Mouse (Mus musculus) kidney, embryonic 16.5 days (tissue): ENCODE results near the gene Ugt1a5. TPM values are rescaled to one million over a fixed set of nuclear protein-coding genes. Genes with fewer than 3 reads are reported as not detected.
"Not testable (repeated sequence)": the region's sequence is repeated elsewhere in the genome, so short reads cannot be mapped to it uniquely, and the experiment has no call there.

Experiments
- ATAC-seq: fragments of 200-750 bp; cut with Nextera tagmentation; 2 replicates; pipeline ENCODE4 v1.8.0; 2017; ENCODE audit warnings: moderate TSS enrichment; ENCODE audit not compliant: low FRiP score, low TSS enrichment
- H3K27ac ChIP-seq: fragments of 300-500 bp; sonication (generic); 2 replicates; pipeline ENCODE4 v1.5.1; 2014; ENCODE audit warnings: low read length
- H3K27me3 ChIP-seq: fragments of 300-500 bp; sonication (generic); 2 replicates; pipeline ENCODE4 v1.6.1; 2014; ENCODE audit warnings: low read length, control low read depth, mixed read lengths; ENCODE audit not compliant: insufficient read depth
- H3K36me3 ChIP-seq: fragments of 300-500 bp; sonication (generic); 2 replicates; pipeline ENCODE4 v1.6.1; 2014; ENCODE audit warnings: low read length, control low read depth, mixed read lengths; ENCODE audit not compliant: insufficient read depth
- H3K4me1 ChIP-seq: fragments of 300-500 bp; sonication (generic); 2 replicates; pipeline ENCODE4 v1.6.1; 2014; ENCODE audit warnings: low read length, control low read depth, mixed read lengths; ENCODE audit not compliant: insufficient read depth
- H3K4me2 ChIP-seq: fragments of 300-500 bp; sonication (generic); replicated peaks from 2 replicates; pipeline ENCODE4 v1.6.1; 2014; ENCODE audit warnings: low read depth, low read length
- H3K4me3 ChIP-seq: fragments of 300-500 bp; sonication (generic); 2 replicates; pipeline ENCODE4 v1.5.1; 2014; ENCODE audit warnings: mild to moderate bottlenecking, low read length
- H3K9ac ChIP-seq: fragments of 300-500 bp; sonication (generic); replicated peaks from 2 replicates; pipeline ENCODE4 v1.6.1; 2014; ENCODE audit warnings: low read length
- H3K9me3 ChIP-seq: fragments of 300-500 bp; sonication (generic); 2 replicates; pipeline ENCODE4 v1.6.1; 2016; ENCODE audit warnings: low read length, control low read depth
- WGBS: fragments of 180-500 bp; shearing (Covaris S2); extraction: QIAGEN DNeasy Blood & Tissue Kit; methylation state at CpG from one replicate; pipeline ENCODE4 v1.1.7; 2014; 5-methylcytosine and 5-hydroxymethylcytosine counted together
- polyA plus RNA-seq: library from polyadenylated mRNA; unstranded; fragments of >200 nt; fragmentation: Nextera tagmentation; extraction: Ambion mirVana; gene quantifications from 2 replicates; pipeline ENCODE4 v1.2.1, GENCODE M21; 2015

The Ugt1a5 gene
- not detected in 2 replicates for polyA plus RNA-seq

- H3K4me2 ChIP-seq = no peak within 1 kb of the TSS
- no peak within 1 kb of the TSS for H3K27ac ChIP-seq
- no peaks in the 10 kb centered on the region for H3K27me3 ChIP-seq
- ATAC-seq = no peak
- whole genome bisulfite sequencing = 80% methylated on average over 5 of the region's 5 CpGs
- peaks cover 5% of the 10 kb centered on the region; the same call in 1 of the 2 replicates for H3K9me3 ChIP-seq
- H3K36me3 ChIP-seq = no peaks in the 10 kb centered on the region
- H3K4me1 ChIP-seq = no peaks in the 10 kb centered on the region
- no peak within 1 kb of the TSS for H3K9ac ChIP-seq
- H3K4me3 ChIP-seq = no peak within 1 kb of the TSS
These were observed at the start of gene Ugt1a5 for GRCm38 (mm10) chr1:88165711-88166110. Gene Ugt1a5, plus strand, starts transcription at chr1:88166012.

DNA sequence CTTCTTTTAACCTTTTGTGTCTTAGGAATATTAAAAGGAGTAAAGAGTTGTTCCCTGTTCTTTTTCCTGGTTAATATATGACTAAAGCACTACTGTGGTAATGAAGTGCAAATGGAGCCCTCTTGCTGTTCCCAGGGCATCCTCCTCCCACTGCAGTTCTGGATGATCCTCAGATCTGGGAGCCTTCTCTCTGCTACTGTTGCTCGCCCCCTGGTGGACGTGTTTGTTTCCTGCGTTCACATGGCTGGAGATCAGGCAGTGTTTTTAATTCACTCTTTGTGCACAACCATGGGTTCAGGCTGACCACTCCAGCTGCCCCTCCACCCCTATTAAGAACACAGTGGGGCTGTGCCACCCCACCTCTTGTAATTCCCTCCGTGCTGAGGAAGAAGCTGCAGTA is 45.3 kb upstream of the Ugt1a5 start:
- not testable (repeated sequence) for H3K9me3 ChIP-seq, H3K9ac ChIP-seq, H3K36me3 ChIP-seq, H3K4me3 ChIP-seq, H3K27me3 ChIP-seq, H3K4me2 ChIP-seq, H3K27ac ChIP-seq, H3K4me1 ChIP-seq
- 13% methylated on average over 4 of the region's 4 CpGs for WGBS
- ATAC-seq = peak; percentile 78

DNA sequence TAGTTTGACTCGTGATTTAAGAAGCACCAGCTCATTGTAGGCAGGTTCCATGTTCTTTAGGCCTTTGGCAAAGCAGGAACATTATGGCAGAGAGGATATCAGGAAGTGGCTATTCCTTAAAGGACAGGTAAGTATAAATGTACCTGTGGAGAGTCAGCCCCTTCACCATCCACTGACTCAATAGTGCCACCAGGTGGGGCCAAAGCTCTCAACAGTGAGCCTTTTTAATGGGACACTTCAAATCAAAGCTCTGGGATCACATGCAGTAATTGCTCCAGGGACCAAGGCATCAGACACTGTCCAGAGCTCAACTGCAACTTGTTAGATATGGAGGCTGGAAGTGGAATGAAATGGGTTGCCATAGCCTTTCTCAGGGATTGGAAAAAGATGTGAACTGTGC is 44.3 kb upstream of the Ugt1a5 start:
- H3K27ac ChIP-seq, ATAC-seq, H3K9ac ChIP-seq, H3K4me3 ChIP-seq, H3K4me2 ChIP-seq, H3K9me3 ChIP-seq, H3K36me3 ChIP-seq, H3K27me3 ChIP-seq, H3K4me1 ChIP-seq: not testable (repeated sequence)
- WGBS = no CpG with 5 or more reads among the region's 1 CpGs

DNA sequence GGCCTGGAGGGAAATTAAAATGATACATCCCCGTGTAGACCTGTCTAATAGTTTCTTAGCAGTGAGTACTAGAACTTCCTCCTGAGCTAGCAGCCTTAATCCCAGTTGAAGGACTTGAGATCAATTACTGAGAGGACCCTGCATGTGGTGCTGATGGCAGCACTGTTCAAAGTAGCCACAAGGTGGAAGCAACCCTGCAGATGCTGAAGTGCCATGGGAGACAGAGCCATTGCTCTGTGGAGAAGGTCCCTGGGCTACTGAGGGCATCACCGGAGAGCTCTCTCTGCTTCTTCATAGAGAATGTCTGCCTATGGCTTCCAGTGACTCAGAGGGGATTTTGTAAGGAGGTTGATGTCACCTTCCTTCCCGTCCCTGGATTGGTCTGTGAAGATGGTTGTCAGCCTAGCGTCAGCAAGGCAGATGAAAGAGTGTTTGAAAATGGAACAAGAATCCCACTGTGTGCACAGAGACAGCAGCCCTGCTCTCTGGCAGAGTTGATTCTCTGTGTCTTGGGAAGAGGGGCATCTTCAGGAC is 39.9 kb upstream of the Ugt1a5 start:
- H3K27me3 ChIP-seq, H3K9ac ChIP-seq, H3K27ac ChIP-seq, H3K9me3 ChIP-seq, H3K36me3 ChIP-seq, H3K4me1 ChIP-seq, H3K4me2 ChIP-seq, ATAC-seq, H3K4me3 ChIP-seq: not testable (repeated sequence)
- WGBS = 80% methylated on average over 3 of the region's 4 CpGs

GRCm38 (mm10) chr1:88129091-88129490 is 36.7 kb upstream of the Ugt1a5 start:
- whole genome bisulfite sequencing = 94% methylated on average over 2 of the region's 2 CpGs
- H3K36me3 ChIP-seq, H3K9me3 ChIP-seq, H3K27me3 ChIP-seq, ATAC-seq, H3K4me3 ChIP-seq, H3K4me2 ChIP-seq, H3K4me1 ChIP-seq, H3K27ac ChIP-seq, H3K9ac ChIP-seq: not testable (repeated sequence)

GRCm38 (mm10) chr1:88130223-88130622 is 35.6 kb upstream of the Ugt1a5 start:
- 89% methylated on average over 1 of the region's 1 CpGs for WGBS
- H3K36me3 ChIP-seq, ATAC-seq, H3K4me2 ChIP-seq, H3K9ac ChIP-seq, H3K27ac ChIP-seq, H3K27me3 ChIP-seq, H3K9me3 ChIP-seq, H3K4me3 ChIP-seq: not testable (repeated sequence)
- H3K4me1 ChIP-seq = peaks cover 13% of the 10 kb centered on the region

DNA sequence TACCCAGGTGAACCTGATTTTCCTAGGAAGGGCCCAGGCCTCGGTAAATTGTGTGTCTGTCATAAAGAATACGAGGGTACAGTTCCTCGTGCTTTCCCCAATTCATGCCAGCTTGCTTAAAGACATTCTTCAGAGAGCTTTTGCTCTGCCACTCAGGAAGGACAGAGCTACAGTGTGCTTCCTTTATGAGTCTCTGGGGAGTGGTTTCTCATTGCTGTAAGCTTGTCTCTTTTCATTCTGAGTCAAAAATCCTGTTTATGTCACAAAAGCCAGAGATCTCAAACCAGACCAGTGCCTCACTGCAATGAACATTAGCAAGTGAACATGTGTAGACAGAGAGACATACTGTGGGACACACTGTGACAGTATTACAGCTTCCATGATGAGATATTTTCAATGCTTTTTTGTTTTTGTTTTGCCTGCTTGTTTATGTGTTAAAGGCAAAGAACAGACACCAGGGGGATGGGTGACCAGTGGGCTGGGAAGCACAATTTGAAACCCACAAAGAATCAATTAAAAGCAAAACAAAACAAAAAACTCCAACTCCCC is 31.8 kb upstream of the Ugt1a5 start:
- Histone ChIP-seq H3K9me3 (no peaks in the 10 kb centered on the region), H3K9ac (no peak overlapping the region), H3K27ac (peak overlapping the region; percentile 75), H3K36me3 (no peaks in the 10 kb centered on the region), H3K4me1 (peaks cover 13% of the 10 kb centered on the region), H3K4me2 (no peak overlapping the region), H3K4me3 (no peak overlapping the region), H3K27me3 (no peaks in the 10 kb centered on the region)
- 38% methylated on average over 3 of the region's 3 CpGs for WGBS
- ATAC-seq = peak; percentile 21; the same call in 1 of the 2 replicates

GRCm38 (mm10) chr1:88134457-88135011 is 31.3 kb upstream of the Ugt1a5 start, which contains the start of gene Ugt1a6a:
Gene Ugt1a6a, plus strand, starts transcription at chr1:88134809.
- Histone ChIP-seq H3K27ac (peak within 1 kb of the TSS; percentile 75), H3K4me1 (peaks cover 13% of the 10 kb centered on the region)
- not testable (repeated sequence) for H3K4me2 ChIP-seq, H3K36me3 ChIP-seq, H3K9ac ChIP-seq, H3K4me3 ChIP-seq, H3K27me3 ChIP-seq, H3K9me3 ChIP-seq
- WGBS = 35% methylated on average over 5 of the region's 5 CpGs
- 0 out of 2 replicates have a peak, but pooled peaks have one; percentile 56 for ATAC-seq

DNA sequence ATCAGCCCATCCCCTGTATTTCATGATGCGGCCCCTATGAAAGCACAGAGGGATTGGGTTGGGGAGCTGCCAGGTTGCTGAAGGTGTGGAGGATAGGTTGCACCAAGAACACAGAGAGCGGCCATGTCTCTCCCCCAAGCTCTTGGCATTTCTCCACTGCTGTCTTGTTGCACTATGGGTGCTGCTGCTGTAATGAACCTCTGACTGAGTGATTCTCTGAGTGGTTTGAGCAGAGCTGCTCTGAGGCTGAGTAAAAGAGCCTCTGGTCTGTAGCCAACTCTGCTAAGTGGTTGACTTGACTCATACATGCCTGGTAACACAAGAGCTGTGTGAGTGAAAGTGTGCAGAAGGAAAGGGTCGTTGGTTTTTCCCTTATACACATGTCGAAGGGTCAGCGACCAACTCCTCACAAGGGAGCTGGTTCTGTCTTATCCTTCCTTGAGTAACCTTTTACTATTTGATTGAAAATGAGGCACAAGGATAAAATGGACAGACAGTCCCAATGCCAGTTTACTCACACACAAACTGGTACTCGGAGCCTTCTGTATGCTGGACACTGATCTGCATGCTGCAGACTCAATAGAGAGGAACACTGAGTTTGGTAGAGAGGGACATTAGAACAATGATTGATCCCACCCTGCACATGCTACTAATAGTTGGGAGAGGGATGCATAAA is 30.4 kb upstream of the Ugt1a5 start:
- not testable (repeated sequence) for H3K4me2 ChIP-seq, ATAC-seq

DNA sequence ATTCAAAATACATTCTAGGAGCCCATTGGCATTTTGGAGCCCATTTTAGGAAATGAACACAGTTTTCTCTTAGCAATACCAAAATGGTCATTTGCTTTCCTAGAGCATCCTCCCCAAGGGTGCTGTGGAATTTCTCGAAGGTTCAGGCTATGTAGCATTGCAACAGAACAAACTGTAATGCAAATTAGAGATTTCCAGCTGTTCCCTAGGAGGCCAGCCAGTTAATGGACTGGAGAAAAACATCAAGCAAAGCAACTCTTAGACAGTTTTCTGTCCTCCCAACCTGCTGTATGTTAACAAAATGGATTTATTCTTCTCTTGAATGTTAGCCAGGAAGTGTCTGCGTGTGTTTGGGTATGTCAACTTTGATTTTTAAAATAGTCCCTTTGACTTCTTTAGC is 29.2 kb upstream of the Ugt1a5 start:
- Histone ChIP-seq H3K27me3 (no peaks in the 10 kb centered on the region), H3K4me2 (no peak overlapping the region), H3K9me3 (no peaks in the 10 kb centered on the region), H3K36me3 (no peaks in the 10 kb centered on the region), H3K9ac (no peak overlapping the region), H3K27ac (no peak overlapping the region), H3K4me3 (no peak overlapping the region), H3K4me1 (peaks cover 13% of the 10 kb centered on the region)
- WGBS = 45% methylated on average over 2 of the region's 2 CpGs
- no peak for ATAC-seq

More for the DNA sequence above, 30.4 kb upstream of the Ugt1a5 start:
- H3K27ac ChIP-seq, H3K4me3 ChIP-seq, H3K36me3 ChIP-seq, H3K9ac ChIP-seq, H3K27me3 ChIP-seq, H3K9me3 ChIP-seq: not testable (repeated sequence)
- WGBS = 86% methylated on average over 5 of the region's 6 CpGs
- peaks cover 13% of the 10 kb centered on the region for H3K4me1 ChIP-seq
